Mouse (Mus musculus): Measurements from ENCODE around the gene Pigu. TPM values are rescaled to one million over a fixed set of nuclear protein-coding genes. Genes with fewer than 3 reads are reported as not detected.

Pigu gene
- polyA plus RNA-seq, 1 experiment, result 45.7 TPM

GRCm38 (mm10) chr2:155284647-155285046, 72.6 kb downstream of the Pigu start:
- H3K36me3 ChIP-seq (ENCODE audit: control insufficient read depth, insufficient read depth, low read length), result no peaks in the 10 kb centered on the region
- WGBS, result 93% methylated on average over 7 of the region's 7 CpGs
- TF ChIP-seq POLR2A (IDR thresholded peaks at IDR 0.05; ENCODE audit: control insufficient read depth, extremely low read depth, insufficient read depth, low read length, poor library complexity) (no peak), CTCF (IDR thresholded peaks at IDR 0.05; ENCODE audit: borderline replicate concordance, control insufficient read depth, extremely low read depth, insufficient read depth, low read length, poor library complexity) (no peak)
- no peak overlapping the region for H3K27ac ChIP-seq (ENCODE audit: control insufficient read depth, insufficient read depth, low read length)
- DNase-seq, result no peak
- H3K4me1 ChIP-seq (replicated peaks; ENCODE audit: control insufficient read depth, insufficient read depth, low read length), result no peaks in the 10 kb centered on the region
- H3K4me3 ChIP-seq (ENCODE audit: control insufficient read depth, insufficient read depth, low read length), result no peak overlapping the region
- H3K27me3 ChIP-seq (ENCODE audit: control insufficient read depth, insufficient read depth, low read length), result no peaks in the 10 kb centered on the region

GRCm38 (mm10) chr2:155283793-155284192, 73.4 kb downstream of the Pigu start:
- Histone ChIP-seq H3K36me3 (ENCODE audit: control insufficient read depth, insufficient read depth, low read length) (no peaks in the 10 kb centered on the region), H3K27ac (ENCODE audit: control insufficient read depth, insufficient read depth, low read length) (no peak overlapping the region), H3K27me3 (ENCODE audit: control insufficient read depth, insufficient read depth, low read length) (no peaks in the 10 kb centered on the region), H3K4me1 (replicated peaks; ENCODE audit: control insufficient read depth, insufficient read depth, low read length) (no peaks in the 10 kb centered on the region), H3K4me3 (ENCODE audit: control insufficient read depth, insufficient read depth, low read length) (no peak overlapping the region)
- no peak for DNase-seq
- 92% methylated on average over 4 of the region's 4 CpGs for WGBS
- TF ChIP-seq POLR2A (IDR thresholded peaks at IDR 0.05; ENCODE audit: control insufficient read depth, extremely low read depth, insufficient read depth, low read length, poor library complexity) (no peak), CTCF (IDR thresholded peaks at IDR 0.05; ENCODE audit: borderline replicate concordance, control insufficient read depth, extremely low read depth, insufficient read depth, low read length, poor library complexity) (no peak)

- Histone ChIP-seq H3K4me3 (ENCODE audit: control insufficient read depth, insufficient read depth, low read length) (no peak overlapping the region), H3K4me1 (replicated peaks; ENCODE audit: control insufficient read depth, insufficient read depth, low read length) (peaks cover 9% of the 10 kb centered on the region), H3K27me3 (ENCODE audit: control insufficient read depth, insufficient read depth, low read length) (no peaks in the 10 kb centered on the region), H3K27ac (ENCODE audit: control insufficient read depth, insufficient read depth, low read length) (no peak overlapping the region), H3K36me3 (ENCODE audit: control insufficient read depth, insufficient read depth, low read length) (no peaks in the 10 kb centered on the region)
- DNase-seq, result no peak
- TF ChIP-seq POLR2A (IDR thresholded peaks at IDR 0.05; ENCODE audit: control insufficient read depth, extremely low read depth, insufficient read depth, low read length, poor library complexity) (no peak), CTCF (IDR thresholded peaks at IDR 0.05; ENCODE audit: borderline replicate concordance, control insufficient read depth, extremely low read depth, insufficient read depth, low read length, poor library complexity) (no peak)
- WGBS, result 86% methylated on average over 2 of the region's 2 CpGs
These were observed 77.1 kb downstream of the Pigu start for GRCm38 (mm10) chr2:155280116-155280515.

GRCm38 (mm10) chr2:155279163-155279562, 78.1 kb downstream of the Pigu start:
- H3K27ac ChIP-seq (ENCODE audit: control insufficient read depth, insufficient read depth, low read length), result no peak overlapping the region
- no peak for DNase-seq
- TF ChIP-seq POLR2A (IDR thresholded peaks at IDR 0.05; ENCODE audit: control insufficient read depth, extremely low read depth, insufficient read depth, low read length, poor library complexity) (no peak), CTCF (IDR thresholded peaks at IDR 0.05; ENCODE audit: borderline replicate concordance, control insufficient read depth, extremely low read depth, insufficient read depth, low read length, poor library complexity) (no peak)
- H3K4me1 ChIP-seq (replicated peaks; ENCODE audit: control insufficient read depth, insufficient read depth, low read length), result peaks cover 9% of the 10 kb centered on the region
- H3K36me3 ChIP-seq (ENCODE audit: control insufficient read depth, insufficient read depth, low read length), result no peaks in the 10 kb centered on the region
- WGBS, result 93% methylated on average over 4 of the region's 4 CpGs
- H3K27me3 ChIP-seq (ENCODE audit: control insufficient read depth, insufficient read depth, low read length), result no peaks in the 10 kb centered on the region
- no peak overlapping the region for H3K4me3 ChIP-seq (ENCODE audit: control insufficient read depth, insufficient read depth, low read length)

GRCm38 (mm10) chr2:155278361-155278760, 78.9 kb downstream of the Pigu start:
- H3K4me3 ChIP-seq (ENCODE audit: control insufficient read depth, insufficient read depth, low read length), result no peak overlapping the region
- WGBS, result 98% methylated on average over 7 of the region's 7 CpGs
- peaks cover 9% of the 10 kb centered on the region for H3K4me1 ChIP-seq (replicated peaks; ENCODE audit: control insufficient read depth, insufficient read depth, low read length)
- H3K36me3 ChIP-seq (ENCODE audit: control insufficient read depth, insufficient read depth, low read length), result no peaks in the 10 kb centered on the region
- H3K27me3 ChIP-seq (ENCODE audit: control insufficient read depth, insufficient read depth, low read length), result no peaks in the 10 kb centered on the region
- no peak for DNase-seq
- H3K27ac ChIP-seq (ENCODE audit: control insufficient read depth, insufficient read depth, low read length), result no peak overlapping the region
- TF ChIP-seq CTCF (IDR thresholded peaks at IDR 0.05; ENCODE audit: borderline replicate concordance, control insufficient read depth, extremely low read depth, insufficient read depth, low read length, poor library complexity), result no peak
- no peak for TF ChIP-seq POLR2A (IDR thresholded peaks at IDR 0.05; ENCODE audit: control insufficient read depth, extremely low read depth, insufficient read depth, low read length, poor library complexity)

- DNase-seq, result no peak
- H3K4me1 ChIP-seq (replicated peaks; ENCODE audit: control insufficient read depth, insufficient read depth, low read length), result peaks cover 9% of the 10 kb centered on the region
- no peaks in the 10 kb centered on the region for H3K27me3 ChIP-seq (ENCODE audit: control insufficient read depth, insufficient read depth, low read length)
- H3K36me3 ChIP-seq (ENCODE audit: control insufficient read depth, insufficient read depth, low read length), result no peaks in the 10 kb centered on the region
- TF ChIP-seq POLR2A (IDR thresholded peaks at IDR 0.05; ENCODE audit: control insufficient read depth, extremely low read depth, insufficient read depth, low read length, poor library complexity) (no peak), CTCF (IDR thresholded peaks at IDR 0.05; ENCODE audit: borderline replicate concordance, control insufficient read depth, extremely low read depth, insufficient read depth, low read length, poor library complexity) (no peak)
- H3K4me3 ChIP-seq (ENCODE audit: control insufficient read depth, insufficient read depth, low read length), result no peak overlapping the region
- H3K27ac ChIP-seq (ENCODE audit: control insufficient read depth, insufficient read depth, low read length), result no peak overlapping the region
- 83% methylated on average over 2 of the region's 2 CpGs for WGBS
These were observed 79.5 kb downstream of the Pigu start for GRCm38 (mm10) chr2:155277721-155278120.

- H3K27ac ChIP-seq (ENCODE audit: control insufficient read depth, insufficient read depth, low read length), result no peak overlapping the region
- TF ChIP-seq CTCF (IDR thresholded peaks at IDR 0.05; ENCODE audit: borderline replicate concordance, control insufficient read depth, extremely low read depth, insufficient read depth, low read length, poor library complexity), result no peak
- no peak for TF ChIP-seq POLR2A (IDR thresholded peaks at IDR 0.05; ENCODE audit: control insufficient read depth, extremely low read depth, insufficient read depth, low read length, poor library complexity)
- peak; percentile 68 for DNase-seq
- no peaks in the 10 kb centered on the region for H3K36me3 ChIP-seq (ENCODE audit: control insufficient read depth, insufficient read depth, low read length)
- WGBS, result 2% methylated on average over 48 of the region's 49 CpGs
- H3K4me1 ChIP-seq (replicated peaks; ENCODE audit: control insufficient read depth, insufficient read depth, low read length), result peaks cover 9% of the 10 kb centered on the region
- H3K4me3 ChIP-seq (ENCODE audit: control insufficient read depth, insufficient read depth, low read length), result peak overlapping the region; percentile 84
- H3K27me3 ChIP-seq (ENCODE audit: control insufficient read depth, insufficient read depth, low read length), result no peaks in the 10 kb centered on the region
These were observed 80.5 kb downstream of the Pigu start for GRCm38 (mm10) chr2:155276621-155277175.
